Mouse (Mus musculus): ENCODE measurements around the gene Gpr143.

GRCm38 (mm10) chrX:152818996-152819395 lies 37.3 kb downstream of the Gpr143 start:
- TF ChIP-seq CTCF (conservative IDR thresholded peaks at IDR 0.05; ENCODE audit: low read length): no peak; the same call in 1 of the 2 replicates
- no peak for TF ChIP-seq NANOG (IDR thresholded peaks at IDR 0.05; ENCODE audit: borderline replicate concordance, low read length)

Measured in E14TG2a.4 (cell line).